Mouse (Mus musculus) heart, embryonic 11.5 days (tissue): Measurements from ENCODE around the gene Eif3l. TPM values are rescaled to one million over a fixed set of nuclear protein-coding genes. Genes with fewer than 3 reads are reported as not detected.

Experiments
- ATAC-seq: fragments of 200-750 bp; cut with Nextera tagmentation; replicated peaks from 2 replicates; pipeline ENCODE4 v1.8.0; 2017; ENCODE audit warnings: moderate library complexity; ENCODE audit not compliant: insufficient number of reproducible peaks, low FRiP score, low TSS enrichment
- H3K27ac ChIP-seq: fragments of 300-500 bp; sonication (generic); 2 replicates; pipeline ENCODE4 v1.5.1; 2014; ENCODE audit warnings: mild to moderate bottlenecking, low read depth, low read length
- H3K27me3 ChIP-seq: fragments of 300-500 bp; sonication (generic); 2 replicates; pipeline ENCODE4 v1.6.1; 2014; ENCODE audit warnings: mild to moderate bottlenecking, low read length, mixed read lengths; ENCODE audit not compliant: control insufficient read depth, insufficient read depth
- H3K36me3 ChIP-seq: fragments of 300-500 bp; sonication (generic); 2 replicates; pipeline ENCODE4 v1.6.1; 2014; ENCODE audit warnings: mild to moderate bottlenecking, low read length, moderate library complexity, mixed read lengths; ENCODE audit not compliant: control insufficient read depth, insufficient read depth
- H3K4me1 ChIP-seq: fragments of 300-500 bp; sonication (generic); 2 replicates; pipeline ENCODE4 v1.6.1; 2014; ENCODE audit warnings: low read length; ENCODE audit not compliant: control insufficient read depth, insufficient read depth
- H3K4me2 ChIP-seq: fragments of 300-500 bp; sonication (generic); 2 replicates; pipeline ENCODE4 v1.6.1; 2014; ENCODE audit warnings: mild to moderate bottlenecking, moderate library complexity
- H3K4me3 ChIP-seq: fragments of 300-500 bp; sonication (generic); 2 replicates; pipeline ENCODE4 v1.5.1; 2014; ENCODE audit warnings: low read depth, low read length
- H3K9ac ChIP-seq: fragments of 300-500 bp; sonication (generic); 2 replicates; pipeline ENCODE4 v1.6.1; 2014; ENCODE audit warnings: mild to moderate bottlenecking, low read depth, low read length, moderate library complexity
- H3K9me3 ChIP-seq: fragments of 300-500 bp; sonication (generic); replicated peaks from 2 replicates; pipeline ENCODE4 v1.6.1; 2016; ENCODE audit warnings: low read length; ENCODE audit not compliant: control insufficient read depth
- WGBS: fragments of 180-500 bp; shearing (Covaris S2); extraction: QIAGEN DNeasy Blood & Tissue Kit; methylation state at CpG from one replicate; pipeline ENCODE4 v1.1.7; 2014; ENCODE audit not compliant: insufficient replicate concordance; 5-methylcytosine and 5-hydroxymethylcytosine counted together
- polyA plus RNA-seq: library from polyadenylated mRNA; unstranded; fragments of >200 nt; fragmentation: Nextera tagmentation; extraction: Ambion mirVana; gene quantifications from 2 replicates; pipeline ENCODE4 v1.2.1, GENCODE M21; 2014

The Eif3l gene
- polyA plus RNA-seq, 1 experiment from 2014 or later = 166 TPM

- H3K9ac ChIP-seq = no peak overlapping the region
- H3K9me3 ChIP-seq = no peaks in the 10 kb centered on the region
- ATAC-seq = no peak
- H3K36me3 ChIP-seq = peaks cover 65% of the 10 kb centered on the region
- no peak overlapping the region for H3K27ac ChIP-seq
- no peaks in the 10 kb centered on the region for H3K4me1 ChIP-seq
- no peaks in the 10 kb centered on the region for H3K27me3 ChIP-seq
- 81% methylated on average over 10 of the region's 10 CpGs for WGBS
- H3K4me3 ChIP-seq = no peak overlapping the region
- no peak overlapping the region for H3K4me2 ChIP-seq
Measured at GRCm38 (mm10) chr15:79130782-79131181, 55.8 kb downstream of the Eif3l start.

DNA sequence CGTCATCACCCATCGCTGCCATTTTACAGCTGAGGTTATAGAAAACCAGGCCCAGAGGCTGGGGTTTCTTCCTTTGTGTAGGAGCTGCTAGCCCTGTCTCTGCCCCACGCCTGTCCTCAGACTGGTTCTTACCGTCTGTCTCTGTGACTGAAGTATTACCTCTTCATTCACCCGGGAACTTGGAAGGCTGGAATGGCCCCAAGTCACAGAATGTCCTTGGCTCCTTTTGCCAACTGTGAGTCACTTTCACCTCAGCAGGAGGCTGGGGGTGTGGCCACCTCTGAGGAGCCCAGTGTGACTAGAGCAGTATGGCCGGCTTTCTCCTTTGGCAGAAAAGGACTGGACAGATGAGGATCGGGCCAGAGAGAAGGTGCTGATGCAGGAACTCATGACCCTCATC lies 56.5 kb downstream of the Eif3l start:
- Histone ChIP-seq H3K27ac (no peak overlapping the region), H3K36me3 (peaks cover 58% of the 10 kb centered on the region), H3K9me3 (no peaks in the 10 kb centered on the region), H3K4me1 (no peaks in the 10 kb centered on the region), H3K27me3 (no peaks in the 10 kb centered on the region), H3K4me2 (no peak overlapping the region), H3K4me3 (no peak overlapping the region), H3K9ac (no peak overlapping the region)
- no peak for ATAC-seq
- WGBS = 60% methylated on average over 7 of the region's 7 CpGs

DNA sequence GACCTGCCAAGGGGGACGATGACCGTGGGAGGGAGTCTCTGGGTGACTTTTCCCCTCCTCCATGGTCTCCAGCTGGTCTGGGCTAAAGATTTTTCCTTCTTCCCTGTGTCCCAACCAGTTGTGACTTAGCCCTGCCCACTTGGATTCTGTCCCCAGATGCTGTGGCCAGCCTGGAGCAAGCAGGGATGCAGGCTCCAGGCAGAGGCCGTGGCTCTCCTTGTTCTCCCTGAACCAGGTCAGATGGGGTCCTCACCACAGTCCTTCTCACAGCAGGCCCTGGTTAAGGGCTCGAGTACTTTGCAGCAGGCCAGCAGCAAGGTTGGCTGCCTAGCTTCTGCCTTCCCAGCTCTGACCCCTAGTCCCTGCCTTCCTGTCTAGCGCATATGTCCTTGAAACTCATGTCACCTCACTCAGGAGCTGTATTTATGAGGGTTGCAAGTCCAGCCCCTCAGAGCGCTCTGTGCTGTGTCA lies 58.2 kb downstream of the Eif3l start:
- H3K4me2 ChIP-seq = no peak overlapping the region
- no peaks in the 10 kb centered on the region for H3K9me3 ChIP-seq
- H3K36me3 ChIP-seq = peaks cover 41% of the 10 kb centered on the region
- 77% methylated on average over 6 of the region's 6 CpGs for WGBS
- H3K27me3 ChIP-seq = no peaks in the 10 kb centered on the region
- no peak overlapping the region for H3K27ac ChIP-seq
- H3K4me1 ChIP-seq = no peaks in the 10 kb centered on the region
- H3K9ac ChIP-seq = no peak overlapping the region
- H3K4me3 ChIP-seq = no peak overlapping the region
- ATAC-seq = no peak

DNA sequence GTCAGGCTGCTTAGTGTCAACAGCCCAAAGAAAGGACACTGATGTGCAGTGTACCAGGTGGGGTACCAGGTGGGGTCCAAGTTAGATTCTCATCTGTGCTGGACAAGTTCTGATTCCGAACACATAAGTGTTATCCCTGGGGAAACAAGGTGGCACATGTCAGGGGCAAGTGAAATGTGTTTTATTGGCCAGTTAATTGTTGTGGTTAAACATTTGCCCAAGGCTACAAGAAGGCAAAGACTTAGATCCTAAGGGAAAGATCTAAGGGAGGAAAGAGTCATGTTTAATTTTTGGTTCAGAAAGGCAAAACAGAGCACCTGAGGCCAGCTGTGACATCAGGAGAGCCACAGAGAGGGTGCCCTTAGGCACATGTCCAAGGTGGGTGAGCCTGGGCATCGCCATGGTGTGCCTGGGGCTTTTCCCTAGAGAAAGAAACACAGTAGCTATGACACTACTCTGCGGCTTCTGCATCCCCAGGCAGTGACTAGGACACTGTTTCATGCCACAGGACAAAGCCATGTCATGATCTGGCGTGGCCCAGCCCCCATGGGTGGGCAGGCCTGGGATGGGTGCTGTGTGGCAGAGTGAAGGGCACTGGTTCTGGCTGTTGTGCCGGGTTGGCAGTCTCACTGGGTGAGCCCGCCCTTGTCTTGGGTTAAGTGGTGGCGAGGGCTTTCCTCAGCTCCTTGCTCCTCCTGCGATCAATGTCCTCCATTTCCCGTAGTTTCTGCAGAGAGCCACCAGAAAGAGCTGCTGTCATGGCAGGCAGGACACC lies 59.7 kb downstream of the Eif3l start:
- no peaks in the 10 kb centered on the region for H3K4me1 ChIP-seq
- H3K9ac ChIP-seq = no peak overlapping the region
- peaks cover 34% of the 10 kb centered on the region for H3K36me3 ChIP-seq
- no peak overlapping the region for H3K27ac ChIP-seq
- no peak overlapping the region for H3K4me3 ChIP-seq
- H3K4me2 ChIP-seq = no peak overlapping the region
- H3K27me3 ChIP-seq = no peaks in the 10 kb centered on the region
- no peaks in the 10 kb centered on the region for H3K9me3 ChIP-seq
- WGBS = 79% methylated on average over 9 of the region's 9 CpGs
- no peak for ATAC-seq

DNA sequence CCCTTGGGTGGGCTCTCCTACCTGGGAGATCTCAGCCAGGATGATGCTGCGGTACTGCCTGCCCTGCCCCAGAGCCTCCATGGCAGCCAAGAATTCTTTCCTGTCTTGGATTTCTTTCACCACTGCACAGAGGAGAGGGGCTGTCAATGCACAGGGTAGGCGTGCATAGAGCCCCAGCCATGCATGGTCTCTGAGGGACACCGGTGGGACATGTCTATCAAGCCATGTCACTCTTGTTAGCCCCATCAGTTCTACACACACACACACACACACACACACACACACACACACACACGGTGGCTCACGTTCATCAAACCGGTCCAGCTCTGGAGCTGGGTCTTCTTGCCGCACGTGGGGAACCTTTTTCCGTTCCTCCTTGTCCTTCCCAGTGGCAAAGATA lies 60.4 kb downstream of the Eif3l start:
- Histone ChIP-seq H3K9ac (no peak overlapping the region), H3K27me3 (no peaks in the 10 kb centered on the region), H3K4me2 (no peak overlapping the region), H3K4me3 (no peak overlapping the region), H3K27ac (no peak overlapping the region), H3K4me1 (no peaks in the 10 kb centered on the region), H3K9me3 (no peaks in the 10 kb centered on the region), H3K36me3 (peaks cover 28% of the 10 kb centered on the region)
- 85% methylated on average over 9 of the region's 9 CpGs for WGBS
- ATAC-seq = no peak

GRCm38 (mm10) chr15:79135783-79136575 lies 61.0 kb downstream of the Eif3l start:
- Histone ChIP-seq H3K4me2 (no peak overlapping the region), H3K4me1 (no peaks in the 10 kb centered on the region), H3K27me3 (no peaks in the 10 kb centered on the region), H3K36me3 (peaks cover 22% of the 10 kb centered on the region), H3K4me3 (no peak overlapping the region), H3K27ac (no peak overlapping the region), H3K9ac (no peak overlapping the region), H3K9me3 (no peaks in the 10 kb centered on the region)
- no peak for ATAC-seq
- WGBS = 80% methylated on average over 11 of the region's 11 CpGs

DNA sequence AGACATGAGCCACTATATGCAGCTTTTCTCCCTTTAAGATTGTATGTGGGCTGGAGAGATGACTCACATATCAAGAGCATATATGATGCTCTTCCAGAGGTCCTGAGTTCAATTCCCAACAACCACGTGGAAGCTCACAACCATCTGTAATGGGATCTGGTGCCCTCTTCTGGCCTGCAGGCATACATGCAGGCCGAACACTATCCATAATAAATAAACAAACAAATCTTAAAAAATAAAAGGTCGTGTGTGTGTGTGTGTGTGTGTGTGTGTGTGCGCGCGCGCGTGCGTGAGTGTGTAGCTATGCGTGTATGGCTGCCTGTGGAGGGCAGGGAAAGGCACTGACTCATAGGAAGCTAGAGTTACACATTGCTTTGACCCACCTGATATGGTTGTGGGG lies 64.7 kb downstream of the Eif3l start:
- 56% methylated on average over 10 of the region's 10 CpGs for WGBS
- no peak overlapping the region for H3K4me2 ChIP-seq
- H3K27me3 ChIP-seq = no peaks in the 10 kb centered on the region
- ATAC-seq = no peak
- 0 out of 2 replicates have a peak, but pooled peaks cover 1% of the 10 kb centered on the region for H3K36me3 ChIP-seq
- H3K4me3 ChIP-seq = no peak overlapping the region
- H3K9ac ChIP-seq = no peak overlapping the region
- no peak overlapping the region for H3K27ac ChIP-seq
- H3K9me3 ChIP-seq = no peaks in the 10 kb centered on the region
- peaks cover 9% of the 10 kb centered on the region for H3K4me1 ChIP-seq

DNA sequence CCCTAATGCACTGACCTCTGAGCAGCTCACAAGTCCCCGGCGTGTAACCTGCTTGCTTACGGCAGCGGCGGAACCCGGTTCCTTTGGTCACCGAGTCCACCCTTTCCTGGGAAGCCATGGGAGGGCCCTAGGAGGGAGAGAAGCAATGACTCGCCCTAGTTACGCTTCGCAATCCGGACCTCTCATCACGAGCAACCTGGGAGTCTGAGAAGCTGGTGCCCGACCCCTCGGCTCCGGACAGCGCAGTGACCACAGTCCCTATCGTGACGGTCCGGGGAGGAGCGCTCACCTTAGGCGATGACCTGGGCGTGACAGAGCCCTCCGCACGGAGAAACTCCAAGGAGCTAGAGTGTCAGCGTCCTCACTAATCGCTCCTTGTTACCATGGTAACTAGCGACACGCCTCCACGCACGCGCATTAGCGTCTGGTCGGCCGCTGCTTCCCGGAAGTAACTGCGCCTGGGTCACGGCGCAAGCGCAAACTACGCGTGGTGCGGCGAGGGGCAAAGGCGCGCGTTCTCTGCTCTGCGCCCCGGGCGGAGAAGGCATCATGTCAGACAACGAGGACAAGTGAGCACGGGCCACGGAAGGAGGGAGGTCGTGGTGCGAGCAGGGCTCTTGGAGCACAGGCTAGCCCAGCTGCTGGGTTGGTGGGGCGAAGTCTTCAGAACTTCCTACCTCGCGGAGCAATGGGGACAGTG lies 66.0 kb downstream of the Eif3l start, which contains the start of the genes Polr2f and 1700088E04Rik:
Gene Polr2f (plus strand): TSS at position 144 of the 700 bp plus-strand sequence.
Gene 1700088E04Rik (minus strand): TSS at position 388 of the 700 bp plus-strand sequence.
- H3K27ac ChIP-seq = no peak within 1 kb of the TSS; the same call in 1 of the 2 replicates
- under 1% methylated on average over 57 of the region's 57 CpGs for WGBS
- H3K4me2 ChIP-seq = peak within 1 kb of the TSS; percentile 77
- peaks cover 7% of the 10 kb centered on the region; the same call in 1 of the 2 replicates for H3K36me3 ChIP-seq
- peak; percentile 76 for ATAC-seq
- no peaks in the 10 kb centered on the region for H3K27me3 ChIP-seq
- peaks cover 9% of the 10 kb centered on the region for H3K4me1 ChIP-seq
- no peaks in the 10 kb centered on the region for H3K9me3 ChIP-seq
- peak within 1 kb of the TSS; percentile 88 for H3K9ac ChIP-seq
- peak within 1 kb of the TSS; percentile 95 for H3K4me3 ChIP-seq
